Mouse (Mus musculus) small intestine, adult 2 months (tissue): Measurements from ENCODE around the gene 4930535I16Rik.
A peak's percentile ranks its signal among the peaks of the same experiment; 100 is the strongest.

ENCODE experiments used
- CTCF ChIP-seq: fragments of 200-500 bp; IDR thresholded peaks from 2 replicates; pipeline ENCODE4 v1.5.1; 2012; ENCODE audit warnings: low read depth, mild to moderate bottlenecking, control low read depth, inconsistent platforms, low read length, moderate library complexity, mixed read lengths; ENCODE audit not compliant: insufficient replicate concordance, insufficient read length; ENCODE audit errors: extremely low read depth
- POLR2A ChIP-seq: fragments of 200-500 bp; IDR thresholded peaks from 2 replicates; pipeline ENCODE4 v1.6.1; 2012; ENCODE audit warnings: low read depth, mild to moderate bottlenecking, control low read depth, inconsistent platforms, low read length, moderate library complexity

GRCm38 (mm10) chr4:123904333-123905125 is 13.3 kb downstream of the 4930535I16Rik start, which contains the start of gene Mycbp:
- peak; percentile 62; the same call in 1 of the 2 replicates for TF ChIP-seq POLR2A
- no peak for TF ChIP-seq CTCF
